Mouse (Mus musculus) kidney, postnatal 14 days (tissue): ENCODE measurements around the gene Sox15.
"Not testable (repeated sequence)": the region's sequence is repeated elsewhere in the genome, so short reads cannot be mapped to it uniquely, and the experiment has no call there.

ENCODE experiments used
- DNase-seq: peaks from one replicate; pipeline ENCODE4 v3.0.0; 2022; ENCODE audit warnings: mixed read lengths

Sox15 gene

GRCm38 (mm10) chr11:69681314-69682208 lies 26.4 kb downstream of the Sox15 start, which contains the start of gene Senp3:
Gene Senp3 (minus strand): TSS chr11:69682084.
- DNase-seq, result peak; percentile 98

- no peak for DNase-seq
Observed at GRCm38 (mm10) chr11:69682209-69682839, 27.2 kb downstream of the Sox15 start.

GRCm38 (mm10) chr11:69682840-69683533 lies 27.9 kb downstream of the Sox15 start:
- DNase-seq, result peak; percentile 93

- no peak for DNase-seq
Observed at GRCm38 (mm10) chr11:69683576-69683975, 28.5 kb downstream of the Sox15 start.

GRCm38 (mm10) chr11:69684128-69684745 lies 29.1 kb downstream of the Sox15 start:
- DNase-seq, result no peak

GRCm38 (mm10) chr11:69684936-69685335 lies 29.8 kb downstream of the Sox15 start:
- no peak for DNase-seq

GRCm38 (mm10) chr11:69685526-69686148 lies 30.5 kb downstream of the Sox15 start, which contains the start of gene Tnfsf13:
Gene Tnfsf13 (minus strand): TSS chr11:69685784.
- peak; percentile 89 for DNase-seq

- peak; percentile 85 for DNase-seq
Observed at GRCm38 (mm10) chr11:69686377-69686776, 31.3 kb downstream of the Sox15 start.

- no peak for DNase-seq
Observed at GRCm38 (mm10) chr11:69687061-69687460, 31.9 kb downstream of the Sox15 start.

- DNase-seq, result no peak
Observed at GRCm38 (mm10) chr11:69689891-69690290, 34.8 kb downstream of the Sox15 start.

- DNase-seq, result no peak
Observed at GRCm38 (mm10) chr11:69692196-69692811, 37.2 kb downstream of the Sox15 start.

GRCm38 (mm10) chr11:69692863-69693262 lies 37.7 kb downstream of the Sox15 start:
- DNase-seq, result peak; percentile 72

GRCm38 (mm10) chr11:69693421-69693965 lies 38.4 kb downstream of the Sox15 start:
- DNase-seq, result no peak

GRCm38 (mm10) chr11:69695046-69695360 lies 39.9 kb downstream of the Sox15 start:
- no peak for DNase-seq

GRCm38 (mm10) chr11:69695361-69696181 lies 40.5 kb downstream of the Sox15 start, which contains the start of the genes Tnfsf12 and Tnfsfm13:
Gene Tnfsf12 (minus strand): TSS chr11:69695849.
Gene Tnfsfm13 (minus strand): TSS chr11:69696098.
- peak; percentile 89 for DNase-seq

GRCm38 (mm10) chr11:69697396-69697795 lies 42.3 kb downstream of the Sox15 start:
- DNase-seq, result no peak

GRCm38 (mm10) chr11:69698574-69698973 lies 43.5 kb downstream of the Sox15 start:
- DNase-seq, result no peak

- DNase-seq, result no peak
Observed at GRCm38 (mm10) chr11:69699595-69699994, 44.5 kb downstream of the Sox15 start.

- DNase-seq, result not testable (repeated sequence)
Observed at GRCm38 (mm10) chr11:69702886-69703285, 47.8 kb downstream of the Sox15 start.

- not testable (repeated sequence) for DNase-seq
Observed at GRCm38 (mm10) chr11:69703381-69703780, 48.3 kb downstream of the Sox15 start.
